In genomic region chr4:83396996-83397770, GRCm38 (mm10) we compare ENCODE assay signal across 19 mouse cellular contexts. TPM values are rescaled to one million over a fixed set of nuclear protein-coding genes. Genes with fewer than 3 reads are reported as not detected.
DNase-seq lines count a peak whose midpoint lies in the region; ATAC-seq and TF ChIP-seq lines count a peak whose summit lies in the region.
"Had no signal": no experiment of that assay in that cellular context is flagged by ENCODE, and none has a peak within 500 bp of the region (broad histone marks: within the 10 kb centered on the region; RNA-seq: fewer than 3 reads in every experiment).

No protein-coding gene starts in this region.

- DNase-seq in frontal cortex, postnatal 25 days (ENCODE audit: low spot score in 2 of 2) = no peak
- peak; percentile 75 for DNase-seq in midbrain, embryonic 11.5 days (ENCODE audit: low spot score, missing footprints)
- DNase-seq in midbrain, embryonic 10.5 days (ENCODE audit: low spot score) = no peak
- DNase-seq in 416B (ENCODE audit: low read depth) = peak; percentile 29
- DNase-seq in brain, embryonic 14.5 days (ENCODE audit: low read depth) = peak; percentile 63
- DNase-seq: cerebellum, adult 9-10 months; embryo, embryonic 11 days; thymus, adult 18-20 months had no signal

- H3K4me1 ChIP-seq in midbrain, embryonic 11.5 days (ENCODE audit: control insufficient read depth, insufficient read depth, low read length) = no peaks in the 10 kb centered on the region
- no peaks in the 10 kb centered on the region for H3K4me1 ChIP-seq in midbrain, embryonic 10.5 days
- no peaks in the 10 kb centered on the region for H3K4me1 ChIP-seq in forebrain, embryonic 12.5 days
- H3K4me1 ChIP-seq: forebrain, embryonic 15.5 days; heart, embryonic 15.5 days; hindbrain, embryonic 12.5 days; limb, embryonic 12.5 days; neural tube, embryonic 12.5 days had no signal

- no peak overlapping the region for H3K9ac ChIP-seq in midbrain, embryonic 11.5 days (ENCODE audit: low read length)
- no peak overlapping the region for H3K9ac ChIP-seq in forebrain, embryonic 12.5 days
- H3K9ac ChIP-seq: forebrain, embryonic 15.5 days; heart, embryonic 15.5 days; hindbrain, embryonic 12.5 days; limb, embryonic 12.5 days; liver, embryonic 14.5 days; neural tube, embryonic 12.5 days had no signal

- no peaks in the 10 kb centered on the region for H3K9me3 ChIP-seq in midbrain, embryonic 11.5 days (ENCODE audit: control insufficient read depth, low read length)
- no peaks in the 10 kb centered on the region for H3K9me3 ChIP-seq in midbrain, embryonic 10.5 days (replicated peaks)
- no peaks in the 10 kb centered on the region for H3K9me3 ChIP-seq in forebrain, embryonic 12.5 days
- H3K9me3 ChIP-seq: forebrain, embryonic 15.5 days; heart, embryonic 15.5 days; hindbrain, embryonic 12.5 days; limb, embryonic 12.5 days; neural tube, embryonic 12.5 days had no signal

- WGBS in midbrain, embryonic 11.5 days = 85% methylated on average over 9 of the region's 9 CpGs
- 85% methylated on average over 9 of the region's 9 CpGs for WGBS in midbrain, embryonic 10.5 days
- 85% methylated on average over 9 of the region's 9 CpGs for WGBS in forebrain, embryonic 12.5 days

- no peak for TF ChIP-seq CTCF in brain, embryonic 14.5 days (IDR thresholded peaks at IDR 0.05; ENCODE audit: borderline replicate concordance, extremely low read depth, insufficient read depth, insufficient read length)

- ATAC-seq in frontal cortex, adult (ENCODE audit: low TSS enrichment) = peak; percentile 48
- no peak for ATAC-seq in midbrain, embryonic 11.5 days (ENCODE audit: low FRiP score)
- no peak for ATAC-seq in forebrain, embryonic 12.5 days (ENCODE audit: low FRiP score)
- ATAC-seq: forebrain, embryonic 15.5 days; intestine, postnatal 0 days; midbrain, embryonic 16.5 days had no signal

- no peaks in the 10 kb centered on the region for H3K27me3 ChIP-seq in midbrain, embryonic 11.5 days (ENCODE audit: control insufficient read depth, insufficient read depth, low read length)
- no peaks in the 10 kb centered on the region for H3K27me3 ChIP-seq in midbrain, embryonic 10.5 days (ENCODE audit: low read depth, poor library complexity, severe bottlenecking)
- H3K27me3 ChIP-seq in forebrain, embryonic 12.5 days = no peaks in the 10 kb centered on the region
- H3K27me3 ChIP-seq: forebrain, embryonic 15.5 days; heart, embryonic 15.5 days; hindbrain, embryonic 12.5 days; limb, embryonic 12.5 days; neural tube, embryonic 12.5 days had no signal

- no peak overlapping the region for H3K4me2 ChIP-seq in midbrain, embryonic 11.5 days
- no peak overlapping the region for H3K4me2 ChIP-seq in forebrain, embryonic 12.5 days
- H3K4me2 ChIP-seq: forebrain, embryonic 15.5 days; heart, embryonic 15.5 days; hindbrain, embryonic 12.5 days; limb, embryonic 12.5 days; neural tube, embryonic 12.5 days had no signal

- no peaks in the 10 kb centered on the region for H3K36me3 ChIP-seq in midbrain, embryonic 11.5 days (ENCODE audit: control insufficient read depth, insufficient read depth, low read length)
- no peaks in the 10 kb centered on the region for H3K36me3 ChIP-seq in midbrain, embryonic 10.5 days
- no peaks in the 10 kb centered on the region for H3K36me3 ChIP-seq in forebrain, embryonic 12.5 days (replicated peaks)
- H3K36me3 ChIP-seq: forebrain, embryonic 15.5 days; heart, embryonic 15.5 days; hindbrain, embryonic 12.5 days; limb, embryonic 12.5 days; neural tube, embryonic 12.5 days had no signal

- no peak for TF ChIP-seq POLR2A in brain, embryonic 14.5 days (IDR thresholded peaks at IDR 0.05; ENCODE audit: borderline replicate concordance, extremely low read depth, insufficient read depth, insufficient read length, poor library complexity, severe bottlenecking)

- no peak overlapping the region for H3K27ac ChIP-seq in midbrain, embryonic 11.5 days (ENCODE audit: low read depth, low read length)
- no peak overlapping the region for H3K27ac ChIP-seq in midbrain, embryonic 10.5 days (replicated peaks)
- H3K27ac ChIP-seq in forebrain, embryonic 12.5 days = no peak overlapping the region
- H3K27ac ChIP-seq: forebrain, embryonic 15.5 days; heart, adult 2 months; heart, embryonic 15.5 days; hindbrain, embryonic 12.5 days; limb, embryonic 12.5 days; liver, embryonic 14.5 days; neural tube, embryonic 12.5 days had no signal

- H3K4me3 ChIP-seq in midbrain, embryonic 11.5 days (ENCODE audit: low read depth, low read length) = no peak overlapping the region
- H3K4me3 ChIP-seq in midbrain, embryonic 10.5 days = no peak overlapping the region
- H3K4me3 ChIP-seq in forebrain, embryonic 12.5 days (replicated peaks) = no peak overlapping the region
- H3K4me3 ChIP-seq: forebrain, embryonic 15.5 days; heart, adult 2 months; heart, embryonic 15.5 days; hindbrain, embryonic 12.5 days; limb, embryonic 12.5 days; neural tube, embryonic 12.5 days had no signal

RNA-seq across cellular contexts. Expression of gene Snapc3, which starts 20.3 kb away (rescaled TPM):
- polyA plus RNA-seq in midbrain, embryonic 11.5 days (2014; fragmentation: Nextera tagmentation; extraction: Ambion mirVana) = 75.2 and 83.0 TPM in 2 replicates
- polyA plus RNA-seq in midbrain, embryonic 10.5 days (2016; fragmentation: Nextera tagmentation; extraction: Ambion mirVana) = 57.7 and 63.9 TPM in 2 replicates
- 58.4 and 77.0 TPM in 2 replicates for polyA plus RNA-seq in brain, embryonic 14.5 days (2012; rRNA removed)
- polyA plus RNA-seq in forebrain, embryonic 12.5 days (2016; fragmentation: Nextera tagmentation; extraction: Ambion mirVana) = 79.9 and 80.7 TPM in 2 replicates

Comparison
In these comparisons a context has a peak if more than half of its experiments do, and no peak if none do; other contexts are left out.
1. DNase-seq: peak in midbrain, embryonic 11.5 days (single experiment), 416B (single experiment) and brain, embryonic 14.5 days (single experiment); none in frontal cortex, postnatal 25 days (0 of 2) and midbrain, embryonic 10.5 days (single experiment).